Mouse (Mus musculus) cerebellum, adult 11 months (tissue): Measurements from ENCODE around the gene Gm49601.

Experiments
- DNase-seq: peaks from one replicate; pipeline ENCODE4 v3.0.0; 2022

Gm49601 gene

GRCm38 (mm10) chr16:18628948-18629340 is 2.7 kb upstream of the Gm49601 start:
- peak; percentile 26 for DNase-seq

DNA sequence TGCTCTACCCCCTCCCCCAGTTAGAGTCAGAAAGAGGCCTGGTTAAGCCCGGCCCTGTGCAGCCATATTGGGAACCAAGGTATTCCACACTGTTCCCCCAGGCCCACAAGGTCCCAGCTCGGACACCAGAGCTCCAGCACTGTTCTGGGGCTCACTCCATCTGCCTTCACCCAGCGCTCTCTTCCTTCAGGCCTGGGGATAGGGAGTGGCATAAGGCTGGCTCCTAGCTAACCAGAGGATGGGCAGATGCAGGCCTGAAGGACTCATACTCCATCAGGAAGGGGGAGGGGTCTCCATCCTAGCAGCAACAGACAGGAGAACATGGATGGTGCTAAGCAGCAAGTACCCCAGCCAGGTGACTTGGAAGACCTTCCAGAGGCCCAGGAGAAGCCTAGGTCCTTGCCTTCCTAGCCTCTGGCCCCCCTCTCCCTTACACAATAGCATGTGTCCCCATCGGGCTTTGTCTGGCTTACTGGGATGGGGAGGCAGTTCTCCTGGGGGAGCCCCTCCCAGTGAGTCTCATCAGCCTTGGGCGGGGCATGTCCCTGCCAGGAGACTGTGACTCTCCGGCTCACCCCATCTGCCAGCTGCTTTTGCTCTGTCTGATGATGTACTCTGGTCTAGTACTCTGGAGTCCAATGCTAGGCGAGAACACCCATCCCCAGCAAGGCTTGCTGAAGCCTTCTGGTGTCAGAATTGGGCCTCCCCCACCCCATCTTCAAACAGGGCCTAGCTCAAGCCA is 2.1 kb upstream of the Gm49601 start:
- peak; percentile 26 for DNase-seq

GRCm38 (mm10) chr16:18627163-18627562 is 936 bp upstream of the Gm49601 start:
- DNase-seq, result peak; percentile 54

DNA sequence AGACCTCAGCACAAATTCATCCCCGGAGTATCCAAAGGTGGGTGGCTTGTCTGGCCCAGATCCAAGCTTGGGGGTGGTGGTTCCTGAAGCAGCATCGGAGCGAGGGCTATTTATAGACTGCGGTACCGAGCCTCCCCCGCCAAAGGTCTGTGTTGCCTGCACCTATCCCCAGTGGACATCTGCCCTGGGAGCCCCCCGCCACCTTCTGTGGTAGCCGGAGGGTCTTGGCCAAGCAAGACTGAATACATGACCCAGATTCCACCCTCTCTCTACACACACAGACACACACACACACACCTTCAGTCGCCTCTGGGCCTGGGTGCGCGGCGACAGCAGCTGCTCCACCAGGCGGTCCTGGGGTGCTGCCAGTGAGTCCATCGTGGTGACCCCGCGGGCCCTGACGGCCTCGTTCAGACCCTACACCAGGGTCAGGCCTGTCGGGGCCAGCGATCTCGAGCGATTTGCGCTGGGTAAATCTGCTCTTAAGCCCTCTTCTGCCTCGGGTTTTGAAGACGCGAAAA is 376 bp downstream of the Gm49601 start:
- DNase-seq, result peak; percentile 64

- peak; percentile 37 for DNase-seq
Measured at GRCm38 (mm10) chr16:18625097-18625496, 1.1 kb downstream of the Gm49601 start.

GRCm38 (mm10) chr16:18624641-18625040 is 1.6 kb downstream of the Gm49601 start:
- DNase-seq, result peak; percentile 25

- peak; percentile 51 for DNase-seq
Measured at GRCm38 (mm10) chr16:18623751-18624540, 2.3 kb downstream of the Gm49601 start.

- peak; percentile 31 for DNase-seq
Measured at GRCm38 (mm10) chr16:18622916-18623750, 3.1 kb downstream of the Gm49601 start.

- DNase-seq, result no peak
Measured at GRCm38 (mm10) chr16:18622019-18622418, 4.2 kb downstream of the Gm49601 start, which contains the start of gene Gp1bb. Gene Gp1bb, minus strand, starts transcription at chr16:18622403.

- DNase-seq, result peak; percentile 32
Measured at GRCm38 (mm10) chr16:18621362-18622001, 4.7 kb downstream of the Gm49601 start.

GRCm38 (mm10) chr16:18620601-18621361 is 5.4 kb downstream of the Gm49601 start:
- DNase-seq, result peak; percentile 59

- no peak for DNase-seq
Measured at GRCm38 (mm10) chr16:18620201-18620600, 6.0 kb downstream of the Gm49601 start.

GRCm38 (mm10) chr16:18619110-18619509 is 7.1 kb downstream of the Gm49601 start:
- DNase-seq, result no peak

DNA sequence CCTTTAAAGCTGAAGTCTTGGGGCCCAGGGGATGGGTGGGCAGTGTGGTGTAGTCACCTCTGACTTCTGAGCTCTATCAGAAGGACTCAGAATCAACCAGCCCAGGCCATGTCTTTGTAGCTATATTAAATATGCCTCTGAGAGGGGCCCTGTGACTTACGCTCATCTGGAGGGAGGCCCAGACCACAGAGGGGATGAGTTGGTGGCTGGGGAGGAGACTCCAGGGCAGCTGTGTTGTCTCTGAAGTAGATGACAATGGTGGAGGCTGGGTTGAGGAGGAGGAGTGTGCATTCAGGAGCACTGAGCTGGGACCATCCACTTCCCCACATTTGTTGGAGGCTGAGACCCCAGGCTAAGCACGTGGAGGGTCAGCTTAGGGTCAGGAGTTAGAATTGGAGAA is 7.9 kb downstream of the Gm49601 start:
- DNase-seq, result no peak

- peak; percentile 89 for DNase-seq
Measured at GRCm38 (mm10) chr16:18617370-18618065, 8.7 kb downstream of the Gm49601 start.

DNA sequence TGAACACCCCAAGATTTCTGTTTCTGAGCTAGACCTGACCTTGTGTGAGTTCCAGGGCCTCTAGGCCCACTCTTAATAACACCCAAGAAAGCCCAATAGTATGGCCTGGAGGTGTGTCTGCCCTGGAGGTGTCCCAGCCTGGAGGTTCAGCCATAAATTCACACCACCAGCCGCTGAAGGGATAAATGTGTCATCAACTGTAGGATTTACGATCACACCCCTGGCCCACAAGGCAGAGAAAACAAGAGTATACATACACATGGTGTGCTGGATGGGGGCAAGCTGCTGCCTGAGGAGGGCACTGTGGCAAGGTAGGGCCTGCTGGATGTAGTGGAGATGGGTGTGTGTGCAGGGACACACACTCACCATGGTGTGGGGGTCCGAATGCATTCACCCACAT is 12.9 kb downstream of the Gm49601 start:
- no peak for DNase-seq

GRCm38 (mm10) chr16:18611752-18612151 is 14.5 kb downstream of the Gm49601 start:
- no peak for DNase-seq

DNA sequence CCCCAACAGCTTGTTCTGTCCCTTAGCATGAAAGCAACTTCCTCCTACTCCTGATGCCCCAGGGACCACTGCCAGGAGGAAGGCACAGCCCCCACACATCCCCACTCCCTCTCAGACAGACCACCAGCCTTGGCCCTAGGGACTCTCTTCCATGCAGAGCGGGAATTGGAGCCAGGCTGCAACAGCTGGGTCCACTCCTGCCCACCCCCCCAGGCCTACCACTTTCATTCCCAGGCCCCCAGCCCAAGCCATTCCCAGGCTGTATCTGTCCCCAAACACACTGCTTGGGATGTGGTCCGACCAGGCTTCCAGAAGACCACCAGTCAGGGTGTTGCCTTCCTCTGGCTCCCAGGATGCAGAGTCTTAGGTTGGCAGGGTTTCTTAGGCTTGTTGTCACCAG is 17.1 kb downstream of the Gm49601 start:
- DNase-seq, result no peak

DNA sequence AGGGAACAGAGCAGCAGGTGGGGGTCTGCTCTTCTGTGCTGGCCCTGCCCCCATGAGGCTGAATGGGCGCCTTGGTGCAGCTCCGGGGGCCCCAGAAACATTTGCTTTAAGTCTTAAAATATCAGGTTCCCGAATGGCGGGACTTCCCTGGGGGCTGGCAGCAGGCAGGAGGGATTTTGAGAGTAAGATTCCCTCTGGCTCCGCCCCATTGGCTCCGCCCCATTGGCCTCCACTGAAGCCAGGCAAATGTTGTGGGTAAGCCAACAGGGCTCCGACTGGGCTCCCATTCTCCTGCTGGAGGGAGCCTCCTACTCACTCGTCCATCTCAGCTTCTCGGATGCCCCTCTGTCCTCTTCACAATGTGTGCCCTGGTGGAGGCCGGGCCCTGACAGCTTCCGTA is 18.0 kb downstream of the Gm49601 start:
- DNase-seq, result no peak

DNA sequence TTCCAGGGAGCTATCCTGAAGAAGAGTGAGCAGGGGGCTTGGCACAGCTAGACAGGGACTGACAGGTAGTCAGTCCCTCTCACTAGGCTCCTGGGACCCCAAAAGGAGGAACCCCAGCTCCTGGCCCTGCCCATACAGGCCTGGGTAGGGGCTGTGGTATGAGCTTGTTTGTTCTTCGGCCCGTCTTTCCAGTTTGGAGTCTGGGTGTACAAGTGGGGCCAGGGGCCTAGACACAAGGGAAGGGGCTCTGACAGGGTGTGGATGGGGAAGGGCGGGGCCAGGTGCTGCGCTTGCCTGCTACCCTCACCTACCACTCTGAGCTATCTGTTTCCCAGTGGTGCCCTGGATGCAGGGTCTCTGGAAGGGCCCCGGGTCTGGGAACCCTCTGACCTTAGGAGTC is 20.5 kb downstream of the Gm49601 start:
- DNase-seq, result no peak

DNA sequence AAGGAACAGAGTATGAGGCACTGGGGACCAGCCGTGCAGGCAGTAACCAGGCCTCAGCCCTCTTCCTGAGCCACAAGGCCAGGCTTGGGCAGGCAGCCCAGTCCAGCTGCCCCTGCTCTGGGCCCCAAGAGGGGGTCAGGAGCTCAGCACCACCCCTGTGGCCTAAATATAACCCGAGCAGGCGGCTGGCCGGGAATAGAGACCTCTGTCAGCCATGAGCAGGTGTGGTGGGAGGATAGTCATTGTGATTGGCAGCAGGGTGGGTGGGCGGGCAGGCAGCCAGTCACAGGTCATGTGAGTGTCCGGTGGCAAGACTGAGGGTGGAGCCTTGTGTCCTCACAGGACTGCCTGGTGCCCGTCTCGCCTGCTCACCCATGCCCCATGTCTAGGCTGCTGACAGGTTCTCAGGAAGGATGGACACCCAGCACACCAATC is 21.9 kb downstream of the Gm49601 start:
- no peak for DNase-seq
